Mouse (Mus musculus) liver, adult 2 months (tissue): Measurements from ENCODE around the gene Fam160a1. TPM values are rescaled to one million over a fixed set of nuclear protein-coding genes. Genes with fewer than 3 reads are reported as not detected.

Source experiments
- DNase-seq: peaks from one replicate; pipeline ENCODE4 v3.0.0-alpha.2; 2011; ENCODE audit warnings: low read depth, low spot score; ENCODE audit errors: extremely low read depth
- H3K27ac ChIP-seq: fragments of 200-500 bp; replicated peaks from 2 replicates; pipeline ENCODE4 v1.5.1; 2012; ENCODE audit warnings: low read depth, mild to moderate bottlenecking, control low read depth, inconsistent platforms, low read length; ENCODE audit not compliant: insufficient read depth
- H3K27me3 ChIP-seq: fragments of 200-500 bp; 2 replicates; pipeline ENCODE4 v1.6.1; 2012; ENCODE audit warnings: mild to moderate bottlenecking, moderate library complexity, low read length, inconsistent platforms; ENCODE audit not compliant: control insufficient read depth, insufficient read depth
- H3K36me3 ChIP-seq: fragments of 200-500 bp; 2 replicates; pipeline ENCODE4 v1.6.1; 2012; ENCODE audit warnings: low read length, inconsistent platforms; ENCODE audit not compliant: control insufficient read depth, insufficient read depth
- H3K4me1 ChIP-seq: fragments of 200-500 bp; 2 replicates; pipeline ENCODE4 v1.6.1; 2011; ENCODE audit warnings: low read length; ENCODE audit not compliant: control insufficient read depth, insufficient read depth
- H3K4me3 ChIP-seq: fragments of 200-500 bp; 2 replicates; pipeline ENCODE4 v1.5.1; 2011; ENCODE audit warnings: low read depth, mild to moderate bottlenecking, control low read depth, low read length, moderate library complexity; ENCODE audit not compliant: insufficient read depth
- H3K79me2 ChIP-seq: fragments of 200-500 bp; 2 replicates; pipeline ENCODE4 v1.6.1; 2012; ENCODE audit warnings: inconsistent platforms, mild to moderate bottlenecking, low read length, moderate library complexity; ENCODE audit not compliant: control insufficient read depth, insufficient read depth
- H3K9ac ChIP-seq: fragments of 200-500 bp; 2 replicates; pipeline ENCODE4 v1.6.1; 2012; ENCODE audit warnings: low read depth, mild to moderate bottlenecking, control low read depth, inconsistent platforms, low read length
- CTCF ChIP-seq: fragments of 200-500 bp; IDR thresholded peaks from 2 replicates; pipeline ENCODE4 v1.5.1; 2011; ENCODE audit warnings: low read depth, low read length, control low read depth
- POLR2A ChIP-seq: fragments of 200-500 bp; IDR thresholded peaks from 2 replicates; pipeline ENCODE4 v1.6.1; 2011; ENCODE audit warnings: low read length, control low read depth; ENCODE audit not compliant: insufficient read depth; ENCODE audit errors: extremely low read depth
- WGBS: fragments of 180-500 bp; shearing (Covaris S2); methylation state at CpG from one replicate; pipeline ENCODE4 v1.1.7; 2018; 5-methylcytosine and 5-hydroxymethylcytosine counted together
- polyA plus RNA-seq: library from polyadenylated mRNA; depleted of rRNA; stranded (reverse); fragments of >200 nt; gene quantifications from 2 replicates; pipeline ENCODE4 v1.2.3, GENCODE M21; 2012
- total RNA-seq: library from RNA; depleted of rRNA; stranded (reverse); fragments of >200 nt; gene quantifications from 2 replicates; pipeline ENCODE4 v1.2.3, GENCODE M21; 2014

The Fam160a1 gene
- total and polyA plus RNA-seq, 2 experiments, result 1.8 to 4.7 TPM

DNA sequence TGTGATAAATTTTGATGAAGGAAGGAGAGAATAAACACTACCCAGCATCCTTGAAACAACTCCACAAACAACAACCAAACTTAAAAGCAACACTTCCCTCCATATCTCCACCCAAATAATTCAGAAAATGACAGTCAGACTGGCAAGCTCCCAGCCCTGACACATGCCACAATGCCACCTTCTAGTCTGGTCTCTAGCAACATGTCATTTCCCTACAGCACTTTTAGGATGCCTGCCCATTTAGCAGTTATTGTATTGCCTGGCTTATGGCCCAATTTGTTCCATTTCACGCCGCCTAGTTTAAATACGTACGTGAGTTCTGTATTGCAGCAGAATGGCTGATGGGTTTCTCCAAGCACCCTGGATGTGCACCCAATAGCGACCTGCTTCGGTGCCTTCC is 41.0 kb downstream of the Fam160a1 start:
- Histone ChIP-seq H3K9ac (no peak overlapping the region), H3K79me2 (no peaks in the 10 kb centered on the region; the same call in 1 of the 2 replicates), H3K4me3 (no peak overlapping the region), H3K36me3 (no peaks in the 10 kb centered on the region), H3K4me1 (no peaks in the 10 kb centered on the region), H3K27me3 (no peaks in the 10 kb centered on the region), H3K27ac (no peak overlapping the region)
- TF ChIP-seq CTCF, result no peak
- no peak for TF ChIP-seq POLR2A
- WGBS, result 95% methylated on average over 6 of the region's 6 CpGs
- no peak for DNase-seq

DNA sequence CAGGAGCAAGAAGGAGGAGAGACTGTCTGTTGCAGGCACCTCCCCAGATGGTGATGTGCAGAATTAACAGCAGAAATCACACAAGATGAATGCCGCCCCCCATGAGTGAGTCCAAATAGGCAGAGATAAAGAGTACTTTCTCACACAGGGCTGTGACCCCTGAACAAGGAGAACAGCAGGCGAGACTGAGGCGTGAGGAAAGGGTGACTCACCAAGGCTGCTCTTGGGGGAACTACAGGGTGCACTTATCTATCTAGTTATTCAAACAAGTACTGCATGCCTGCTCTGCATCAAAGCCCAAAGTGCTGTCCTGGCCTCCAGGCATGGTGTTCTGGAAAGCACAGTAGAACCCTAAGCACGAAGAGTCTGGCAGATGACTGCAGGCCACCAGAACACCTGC is 43.2 kb downstream of the Fam160a1 start:
- no peak overlapping the region for H3K9ac ChIP-seq
- DNase-seq, result no peak
- TF ChIP-seq POLR2A (no peak), CTCF (no peak)
- no peaks in the 10 kb centered on the region for H3K4me1 ChIP-seq
- WGBS, result 80% methylated on average over 4 of the region's 4 CpGs
- no peak overlapping the region for H3K27ac ChIP-seq
- H3K4me3 ChIP-seq, result no peak overlapping the region
- H3K79me2 ChIP-seq, result no peaks in the 10 kb centered on the region; the same call in 1 of the 2 replicates
- H3K36me3 ChIP-seq, result no peaks in the 10 kb centered on the region
- H3K27me3 ChIP-seq, result no peaks in the 10 kb centered on the region

DNA sequence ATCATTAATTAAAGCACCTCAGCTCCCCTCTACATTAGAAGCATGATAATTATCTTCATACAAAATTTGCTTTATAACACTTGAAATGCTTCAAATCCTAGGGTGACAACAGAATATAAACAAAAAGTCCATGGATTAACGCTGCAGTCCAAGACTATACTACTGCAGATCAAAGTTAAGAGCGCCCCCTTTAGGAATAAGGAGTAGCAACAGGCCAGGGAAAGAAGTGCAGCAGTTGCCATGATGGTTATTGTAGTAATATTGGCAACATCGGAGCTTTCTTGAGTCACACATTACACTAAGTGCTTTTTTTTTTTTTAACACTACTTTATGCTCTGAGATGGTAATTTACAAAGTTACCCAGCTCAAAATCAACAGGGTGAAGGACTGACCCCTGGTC is 43.7 kb downstream of the Fam160a1 start:
- Histone ChIP-seq H3K36me3 (no peaks in the 10 kb centered on the region), H3K4me3 (no peak overlapping the region), H3K4me1 (no peaks in the 10 kb centered on the region), H3K27ac (no peak overlapping the region), H3K9ac (no peak overlapping the region), H3K79me2 (no peaks in the 10 kb centered on the region; the same call in 1 of the 2 replicates), H3K27me3 (no peaks in the 10 kb centered on the region)
- no peak for DNase-seq
- WGBS, result 44% methylated on average over 3 of the region's 3 CpGs
- TF ChIP-seq POLR2A (no peak), CTCF (no peak)

DNA sequence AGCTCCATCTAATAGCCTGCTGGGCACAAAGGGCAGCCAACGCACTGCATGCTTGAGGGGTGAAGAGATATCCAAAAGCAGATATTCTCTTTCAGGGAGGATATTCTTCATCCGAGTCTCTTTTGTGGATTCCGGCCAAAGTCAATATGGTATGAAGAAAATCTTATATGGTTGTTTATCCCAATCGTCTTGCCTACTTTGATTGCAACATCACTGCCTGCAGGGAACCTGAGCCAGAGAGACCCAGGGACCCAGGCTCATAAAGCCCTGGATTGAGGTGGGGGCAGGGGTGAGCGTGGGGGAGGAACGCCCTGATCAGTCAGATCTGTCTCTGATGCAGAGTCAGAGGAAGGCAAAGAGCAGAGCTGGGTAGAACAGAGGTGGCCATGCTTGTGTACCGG is 52.2 kb downstream of the Fam160a1 start:
- peak; percentile 31 for DNase-seq
- Histone ChIP-seq H3K27me3 (no peaks in the 10 kb centered on the region), H3K27ac (no peak overlapping the region), H3K9ac (no peak overlapping the region), H3K79me2 (peaks cover 3% of the 10 kb centered on the region; the same call in 1 of the 2 replicates), H3K4me1 (peaks cover 7% of the 10 kb centered on the region), H3K4me3 (no peak overlapping the region), H3K36me3 (no peaks in the 10 kb centered on the region)
- TF ChIP-seq POLR2A (no peak), CTCF (no peak)
- WGBS, result 51% methylated on average over 7 of the region's 7 CpGs

DNA sequence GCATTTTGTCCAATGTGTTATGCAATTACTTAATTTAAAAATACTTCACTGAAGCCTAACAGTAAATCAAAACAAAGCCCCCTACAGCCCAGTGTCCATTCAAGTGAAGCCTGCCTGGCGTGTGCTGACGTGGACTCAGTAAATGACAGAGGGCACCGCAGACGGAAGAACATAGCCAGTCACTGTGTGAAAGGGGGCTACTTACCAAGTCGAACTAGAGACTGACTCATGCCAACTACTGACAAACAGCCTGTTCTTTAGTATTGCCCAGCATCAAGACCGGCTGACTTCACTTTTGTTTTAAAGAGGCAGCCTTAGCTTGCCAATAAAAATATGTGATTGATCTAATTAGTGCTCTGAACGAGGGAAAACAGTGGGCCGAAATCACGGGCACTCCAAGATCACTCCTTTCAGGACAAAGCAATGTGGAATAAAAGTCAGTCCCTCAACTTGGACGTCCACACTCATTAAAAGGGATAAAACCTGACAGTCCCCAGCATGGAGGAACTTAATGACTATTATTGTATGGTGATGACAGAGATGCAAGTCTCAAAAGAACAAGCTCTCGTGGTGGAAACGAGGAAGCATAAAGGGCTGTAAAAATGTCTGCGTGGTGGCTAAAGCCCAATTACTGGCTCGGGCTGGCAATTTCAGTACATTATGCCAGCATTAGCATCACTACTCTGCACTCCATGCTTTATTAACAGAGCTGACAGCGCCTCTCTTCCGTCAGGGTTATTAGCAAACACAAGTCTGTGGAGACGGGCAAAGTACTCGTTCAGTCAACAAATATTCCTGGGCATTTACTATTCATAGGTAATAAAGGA is 52.9 kb downstream of the Fam160a1 start:
- peaks cover 3% of the 10 kb centered on the region; the same call in 1 of the 2 replicates for H3K79me2 ChIP-seq
- peaks cover 7% of the 10 kb centered on the region for H3K4me1 ChIP-seq
- 69% methylated on average over 18 of the region's 18 CpGs for WGBS
- no peaks in the 10 kb centered on the region for H3K36me3 ChIP-seq
- TF ChIP-seq CTCF, result no peak
- TF ChIP-seq POLR2A, result no peak
- peak; percentile 58 for DNase-seq
- H3K27me3 ChIP-seq, result no peaks in the 10 kb centered on the region
- H3K4me3 ChIP-seq, result no peak overlapping the region
- H3K27ac ChIP-seq, result no peak overlapping the region
- H3K9ac ChIP-seq, result no peak overlapping the region

DNA sequence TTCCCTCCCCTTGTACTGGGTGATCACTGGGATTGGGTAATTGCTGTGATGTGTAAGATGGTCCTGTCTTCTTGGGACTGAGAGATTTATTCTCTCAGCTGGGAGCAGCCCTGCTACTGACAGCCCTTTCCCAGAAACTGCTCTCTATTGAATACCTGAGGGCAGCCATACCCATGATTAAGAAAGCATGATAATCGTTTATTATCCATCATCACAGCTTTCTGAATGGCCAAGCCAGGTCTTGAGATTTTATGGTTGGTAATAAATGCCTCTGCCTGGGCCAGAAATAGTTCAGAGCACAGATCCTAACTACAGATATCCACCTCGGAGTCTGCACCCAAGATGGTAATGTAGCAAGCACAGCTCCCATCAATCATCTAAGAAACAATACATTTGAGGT is 59.1 kb downstream of the Fam160a1 start:
- H3K27me3 ChIP-seq, result no peaks in the 10 kb centered on the region
- WGBS, result 78% methylated on average over 2 of the region's 2 CpGs
- no peak overlapping the region for H3K27ac ChIP-seq
- no peaks in the 10 kb centered on the region for H3K4me1 ChIP-seq
- H3K36me3 ChIP-seq, result no peaks in the 10 kb centered on the region
- no peak overlapping the region for H3K9ac ChIP-seq
- peaks cover 2% of the 10 kb centered on the region; the same call in 1 of the 2 replicates for H3K79me2 ChIP-seq
- no peak for DNase-seq
- no peak overlapping the region for H3K4me3 ChIP-seq
- no peak for TF ChIP-seq POLR2A
- TF ChIP-seq CTCF, result no peak
